Mouse (Mus musculus) lung, embryonic 15.5 days (tissue): ENCODE results near the gene Bcl6. TPM values are rescaled to one million over a fixed set of nuclear protein-coding genes. Genes with fewer than 3 reads are reported as not detected.

Experiments used
- ATAC-seq: fragments of 200-750 bp; cut with Nextera tagmentation; 2 replicates; pipeline ENCODE4 v1.8.0; 2017; ENCODE audit warnings: moderate number of reproducible peaks, borderline replicate concordance; ENCODE audit not compliant: low FRiP score, low TSS enrichment; ENCODE audit errors: extremely low read depth
- H3K27ac ChIP-seq: fragments of 300-500 bp; sonication (generic); 2 replicates; pipeline ENCODE4 v1.5.1; 2015; ENCODE audit warnings: moderate library complexity, mild to moderate bottlenecking, inconsistent platforms
- H3K27me3 ChIP-seq: fragments of 300-500 bp; sonication (generic); 2 replicates; pipeline ENCODE4 v1.6.1; 2015; ENCODE audit warnings: inconsistent platforms
- H3K36me3 ChIP-seq: fragments of 300-500 bp; sonication (generic); 2 replicates; pipeline ENCODE4 v1.6.1; 2015; ENCODE audit warnings: inconsistent platforms
- H3K4me1 ChIP-seq: fragments of 300-500 bp; sonication (generic); 2 replicates; pipeline ENCODE4 v1.6.1; 2015; ENCODE audit warnings: inconsistent platforms
- H3K4me2 ChIP-seq: fragments of 300-500 bp; sonication (generic); 2 replicates; pipeline ENCODE4 v1.6.1; 2015; ENCODE audit warnings: inconsistent platforms, mild to moderate bottlenecking, moderate library complexity
- H3K4me3 ChIP-seq: fragments of 300-500 bp; sonication (generic); 2 replicates; pipeline ENCODE4 v1.5.1; 2015; ENCODE audit warnings: mild to moderate bottlenecking, inconsistent platforms
- H3K9ac ChIP-seq: fragments of 300-500 bp; sonication (generic); 2 replicates; pipeline ENCODE4 v1.6.1; 2015; ENCODE audit warnings: inconsistent platforms
- H3K9me3 ChIP-seq: fragments of 300-500 bp; sonication (generic); 2 replicates; pipeline ENCODE4 v1.6.1; 2016; ENCODE audit warnings: inconsistent platforms
- WGBS: fragments of 180-500 bp; shearing (Covaris S2); methylation state at CpG from one replicate; pipeline ENCODE4 v1.1.7; 2015; 5-methylcytosine and 5-hydroxymethylcytosine counted together
- polyA plus RNA-seq: library from polyadenylated mRNA; unstranded; fragments of >200 nt; fragmentation: Nextera tagmentation; extraction: Ambion mirVana; gene quantifications from 2 replicates; pipeline ENCODE4 v1.2.1, GENCODE M21; 2015

Gene Bcl6
- polyA plus RNA-seq, 1 experiment from 2014 or later = 1.7 TPM

GRCm38 (mm10) chr16:23967301-23967700 lies 21.4 kb downstream of the Bcl6 start:
- Histone ChIP-seq H3K9ac (no peak overlapping the region), H3K4me1 (0 out of 2 replicates have a peak, but pooled peaks cover 2% of the 10 kb centered on the region), H3K4me2 (no peak overlapping the region), H3K27me3 (no peaks in the 10 kb centered on the region), H3K27ac (no peak overlapping the region), H3K36me3 (peaks cover 27% of the 10 kb centered on the region), H3K9me3 (no peaks in the 10 kb centered on the region), H3K4me3 (no peak overlapping the region)
- WGBS = 80% methylated on average over 7 of the region's 7 CpGs
- ATAC-seq = no peak

DNA sequence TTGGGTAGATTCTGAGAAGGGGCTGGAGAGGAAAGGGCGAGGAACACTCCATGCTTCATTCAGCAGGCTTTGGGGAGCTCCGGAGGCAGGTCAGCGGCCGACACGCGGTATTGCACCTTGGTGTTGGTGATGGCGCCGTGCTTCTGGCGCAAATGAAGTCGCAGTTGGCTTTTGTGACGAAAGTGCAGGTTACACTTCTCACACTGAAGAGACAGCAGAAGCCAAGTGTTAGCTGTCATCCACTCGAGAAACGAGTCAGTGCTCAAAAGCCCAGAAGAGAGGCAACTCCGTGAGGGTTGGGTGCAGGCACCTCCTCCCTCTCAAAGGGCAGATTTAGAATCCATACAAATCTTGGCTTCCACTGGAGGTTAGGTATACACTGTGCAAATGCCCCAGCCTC lies 22.6 kb downstream of the Bcl6 start:
- WGBS = 84% methylated on average over 14 of the region's 14 CpGs
- Histone ChIP-seq H3K4me3 (no peak overlapping the region), H3K4me1 (no peaks in the 10 kb centered on the region), H3K27ac (no peak overlapping the region), H3K4me2 (no peak overlapping the region), H3K27me3 (no peaks in the 10 kb centered on the region), H3K9me3 (no peaks in the 10 kb centered on the region), H3K36me3 (peaks cover 25% of the 10 kb centered on the region), H3K9ac (no peak overlapping the region)
- no peak for ATAC-seq

DNA sequence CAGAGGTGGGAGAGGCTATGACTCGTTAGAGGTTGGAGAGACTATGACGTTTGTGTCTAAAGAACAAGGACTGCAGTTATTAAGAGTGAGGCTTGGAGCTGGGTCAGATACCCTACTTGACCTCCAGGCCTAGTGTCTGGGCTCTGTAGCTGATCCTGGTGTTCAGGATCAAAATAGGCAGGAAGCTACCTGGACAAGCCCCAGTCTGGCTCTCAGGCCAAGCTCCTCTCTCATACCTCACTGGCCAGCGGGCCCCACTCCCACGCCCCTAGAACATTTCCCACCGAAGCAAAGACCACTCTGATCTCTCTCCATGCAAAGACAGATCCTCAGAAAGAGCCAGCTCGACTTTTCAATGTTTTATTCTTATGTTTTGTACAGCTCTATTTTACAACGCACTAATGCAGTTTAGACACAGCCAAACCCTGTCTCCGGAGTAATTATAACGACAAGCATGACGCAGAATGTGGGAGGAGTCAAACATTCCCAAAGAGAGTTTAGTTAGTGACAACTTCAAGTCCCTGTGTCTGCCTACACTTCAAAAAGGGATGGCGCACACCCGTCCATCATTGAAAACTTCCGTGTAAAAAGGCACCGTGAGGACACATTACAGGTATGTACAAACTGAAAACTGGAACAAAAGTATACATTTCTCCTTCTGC lies 23.8 kb downstream of the Bcl6 start:
- Histone ChIP-seq H3K27me3 (no peaks in the 10 kb centered on the region), H3K4me1 (no peaks in the 10 kb centered on the region), H3K27ac (no peak overlapping the region), H3K36me3 (peaks cover 22% of the 10 kb centered on the region), H3K4me2 (no peak overlapping the region), H3K9ac (no peak overlapping the region), H3K4me3 (no peak overlapping the region), H3K9me3 (no peaks in the 10 kb centered on the region)
- no peak for ATAC-seq
- 75% methylated on average over 14 of the region's 14 CpGs for WGBS

- ATAC-seq = no peak
- WGBS = 66% methylated on average over 22 of the region's 22 CpGs
- Histone ChIP-seq H3K27ac (no peak overlapping the region), H3K27me3 (no peaks in the 10 kb centered on the region), H3K4me1 (no peaks in the 10 kb centered on the region), H3K4me3 (no peak overlapping the region), H3K9ac (no peak overlapping the region), H3K4me2 (no peak overlapping the region), H3K36me3 (peaks cover 22% of the 10 kb centered on the region), H3K9me3 (no peaks in the 10 kb centered on the region)
Measured at GRCm38 (mm10) chr16:23963896-23964668, 24.6 kb downstream of the Bcl6 start.

DNA sequence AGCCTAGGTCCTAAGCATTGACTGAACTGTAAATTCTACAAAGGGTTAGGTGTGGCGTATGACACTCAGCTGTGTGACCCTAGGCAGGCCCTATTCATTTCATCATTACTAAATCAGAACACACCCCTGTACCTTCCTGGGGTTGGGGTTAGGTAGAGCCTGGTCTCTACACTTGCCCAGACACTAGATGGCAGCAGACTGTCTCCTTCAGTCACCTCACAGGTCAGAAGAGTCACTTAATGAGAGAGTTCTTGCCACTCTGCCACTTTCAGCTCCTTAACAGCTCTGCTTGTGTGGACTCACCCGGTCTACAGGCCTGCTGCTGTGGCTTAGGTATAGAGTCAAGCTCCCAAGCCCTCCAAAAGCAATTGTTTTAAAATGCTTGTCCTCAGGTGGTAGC lies 26.3 kb downstream of the Bcl6 start:
- 69% methylated on average over 2 of the region's 2 CpGs for WGBS
- Histone ChIP-seq H3K9me3 (no peaks in the 10 kb centered on the region), H3K36me3 (peaks cover 8% of the 10 kb centered on the region; the same call in 1 of the 2 replicates), H3K9ac (no peak overlapping the region), H3K4me3 (no peak overlapping the region), H3K4me2 (no peak overlapping the region), H3K27ac (no peak overlapping the region), H3K4me1 (no peaks in the 10 kb centered on the region), H3K27me3 (no peaks in the 10 kb centered on the region)
- no peak for ATAC-seq

- ATAC-seq = no peak
Measured at GRCm38 (mm10) chr16:23958938-23959337, 29.7 kb downstream of the Bcl6 start.

GRCm38 (mm10) chr16:23953959-23954260 lies 34.7 kb downstream of the Bcl6 start:
- no peaks in the 10 kb centered on the region for H3K27me3 ChIP-seq
- H3K4me2 ChIP-seq = no peak overlapping the region
- no peaks in the 10 kb centered on the region for H3K4me1 ChIP-seq
- H3K9me3 ChIP-seq = no peaks in the 10 kb centered on the region
- H3K36me3 ChIP-seq = no peaks in the 10 kb centered on the region
- no peak overlapping the region for H3K4me3 ChIP-seq
- no peak overlapping the region for H3K9ac ChIP-seq
- no peak overlapping the region for H3K27ac ChIP-seq
- no peak for ATAC-seq
- WGBS = 5% methylated on average over 1 of the region's 1 CpGs

More at GRCm38 (mm10) chr16:23958938-23959337, 29.7 kb downstream of the Bcl6 start:
- Histone ChIP-seq H3K4me1 (no peaks in the 10 kb centered on the region), H3K27me3 (no peaks in the 10 kb centered on the region), H3K27ac (no peak overlapping the region), H3K4me2 (no peak overlapping the region), H3K9ac (no peak overlapping the region), H3K9me3 (no peaks in the 10 kb centered on the region), H3K4me3 (no peak overlapping the region), H3K36me3 (no peaks in the 10 kb centered on the region)

DNA sequence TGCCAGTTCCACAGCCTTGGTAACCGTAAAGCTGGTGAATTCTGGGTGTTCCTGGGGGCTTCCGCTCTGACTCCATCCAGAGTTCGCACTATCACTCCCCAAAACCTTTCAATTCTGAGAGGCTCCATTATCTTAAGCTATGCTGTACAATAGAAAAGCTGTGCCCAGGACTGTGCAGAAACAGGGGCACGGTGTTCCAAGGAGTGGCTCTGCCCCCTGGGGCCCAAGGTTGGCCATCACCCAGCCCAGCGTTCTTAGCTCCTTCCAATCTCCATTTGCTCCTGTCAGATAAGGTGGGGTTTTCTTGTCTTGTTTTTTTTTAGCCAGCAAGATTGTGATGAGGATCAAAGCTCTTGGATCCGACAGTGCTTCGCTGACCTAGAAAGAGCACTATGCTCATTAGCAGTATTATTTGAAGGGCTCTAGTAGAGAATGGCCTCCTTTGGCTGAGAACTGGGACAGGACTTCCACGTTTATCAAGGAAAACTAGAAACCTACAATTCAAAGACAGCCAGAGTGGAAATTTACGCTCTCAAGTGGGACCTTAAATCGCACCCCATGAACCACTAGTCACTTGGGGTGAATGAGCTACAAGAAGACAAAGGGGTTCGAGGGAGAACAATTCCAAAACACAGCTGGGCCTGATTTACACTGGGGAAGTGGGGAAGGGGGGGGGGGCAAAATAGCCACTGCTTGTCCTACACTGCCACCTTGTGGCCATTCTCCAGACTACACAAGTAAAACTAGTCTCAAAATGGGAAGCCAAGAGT lies 35.3 kb downstream of the Bcl6 start:
- ATAC-seq = no peak
- no peak overlapping the region for H3K9ac ChIP-seq
- H3K36me3 ChIP-seq = no peaks in the 10 kb centered on the region
- WGBS = 49% methylated on average over 11 of the region's 11 CpGs
- no peaks in the 10 kb centered on the region for H3K4me1 ChIP-seq
- H3K9me3 ChIP-seq = no peaks in the 10 kb centered on the region
- no peak overlapping the region for H3K4me3 ChIP-seq
- no peak overlapping the region for H3K4me2 ChIP-seq
- H3K27ac ChIP-seq = no peak overlapping the region
- H3K27me3 ChIP-seq = no peaks in the 10 kb centered on the region

GRCm38 (mm10) chr16:23952101-23952727 lies 36.4 kb downstream of the Bcl6 start:
- Histone ChIP-seq H3K4me2 (no peak overlapping the region), H3K27ac (no peak overlapping the region), H3K9me3 (no peaks in the 10 kb centered on the region), H3K36me3 (no peaks in the 10 kb centered on the region), H3K27me3 (no peaks in the 10 kb centered on the region), H3K4me3 (no peak overlapping the region), H3K4me1 (no peaks in the 10 kb centered on the region), H3K9ac (no peak overlapping the region)
- no peak for ATAC-seq
- WGBS = 73% methylated on average over 4 of the region's 4 CpGs

DNA sequence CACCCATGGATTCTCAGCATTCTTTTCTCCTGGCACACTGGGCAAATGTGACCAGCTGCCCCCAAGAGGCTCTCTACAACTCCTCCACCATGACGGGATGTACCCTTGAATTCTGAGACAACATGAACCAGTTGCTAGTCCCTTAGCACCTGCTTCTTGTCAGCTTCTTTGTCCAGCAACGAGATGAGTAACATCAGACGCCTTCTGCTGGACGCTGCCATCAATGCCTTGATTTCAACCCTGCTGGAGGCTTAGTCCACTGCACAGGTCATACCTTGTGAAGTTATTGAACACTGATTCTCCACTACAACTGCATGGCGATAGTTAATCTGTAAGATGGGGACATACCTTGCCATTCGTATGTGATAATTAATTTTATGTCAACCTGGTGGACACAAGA lies 41.0 kb downstream of the Bcl6 start:
- ATAC-seq = no peak
- Histone ChIP-seq H3K4me1 (no peaks in the 10 kb centered on the region), H3K27ac (no peak overlapping the region), H3K9me3 (no peaks in the 10 kb centered on the region), H3K9ac (no peak overlapping the region), H3K36me3 (no peaks in the 10 kb centered on the region), H3K4me3 (no peak overlapping the region), H3K27me3 (no peaks in the 10 kb centered on the region), H3K4me2 (no peak overlapping the region)
- 81% methylated on average over 6 of the region's 6 CpGs for WGBS

- H3K36me3 ChIP-seq = no peaks in the 10 kb centered on the region
- H3K9ac ChIP-seq = no peak overlapping the region
- no peaks in the 10 kb centered on the region for H3K4me1 ChIP-seq
- H3K4me3 ChIP-seq = no peak overlapping the region
- ATAC-seq = no peak
- no peaks in the 10 kb centered on the region for H3K27me3 ChIP-seq
- no peaks in the 10 kb centered on the region for H3K9me3 ChIP-seq
- H3K27ac ChIP-seq = no peak overlapping the region
- 10% methylated on average over 3 of the region's 3 CpGs for WGBS
- no peak overlapping the region for H3K4me2 ChIP-seq
Measured at GRCm38 (mm10) chr16:23944801-23945200, 43.9 kb downstream of the Bcl6 start.

DNA sequence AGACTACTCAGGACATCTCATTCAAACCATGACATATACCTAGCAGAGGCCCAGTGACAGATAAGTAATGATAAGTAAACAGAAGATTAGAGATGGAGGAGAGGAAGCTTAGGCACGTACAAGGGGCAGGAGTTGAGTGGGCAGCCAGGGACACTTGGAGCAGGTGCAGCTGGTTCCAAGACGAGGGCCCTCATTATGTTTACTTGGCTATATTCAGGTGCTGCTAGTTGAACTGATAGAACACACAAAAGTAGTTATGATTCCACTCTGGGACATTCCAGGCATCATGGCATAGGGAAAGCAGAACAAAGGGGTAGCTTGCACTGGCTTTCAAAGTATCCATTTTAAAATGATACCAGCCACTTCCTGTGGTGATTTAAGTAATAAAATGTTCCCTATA lies 54.3 kb downstream of the Bcl6 start:
- 22% methylated on average over 2 of the region's 2 CpGs for WGBS
- no peak for ATAC-seq
- peak overlapping the region; percentile 50 for H3K27ac ChIP-seq

More for the DNA sequence above, 54.3 kb downstream of the Bcl6 start:
- Histone ChIP-seq H3K4me3 (no peak overlapping the region), H3K9me3 (no peaks in the 10 kb centered on the region), H3K4me1 (no peaks in the 10 kb centered on the region), H3K9ac (no peak overlapping the region), H3K27me3 (no peaks in the 10 kb centered on the region), H3K4me2 (no peak overlapping the region), H3K36me3 (no peaks in the 10 kb centered on the region)
